Mouse (Mus musculus): ENCODE data around the gene Ascc1.

Ascc1 gene

DNA sequence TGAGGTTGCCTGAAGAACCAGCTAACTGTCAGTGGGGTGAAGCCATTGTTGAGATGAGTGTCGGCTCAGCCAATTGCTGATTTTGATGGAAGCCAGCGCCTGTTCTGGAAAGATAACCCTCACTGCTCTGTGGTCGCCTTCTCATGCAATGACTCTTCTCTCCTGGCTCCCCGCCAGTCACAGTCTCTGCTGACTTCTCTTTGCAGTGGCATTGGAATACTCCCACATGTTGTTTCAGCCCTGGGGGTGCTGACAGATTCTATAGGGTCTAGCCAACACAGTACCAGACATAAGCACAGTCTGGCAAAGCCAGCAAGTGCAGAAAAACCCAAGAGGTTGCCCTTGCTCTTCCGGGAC is 75.9 kb downstream of the Ascc1 start:
- no peak for DNase-seq (ENCODE audit: extremely low spot score)

DNA sequence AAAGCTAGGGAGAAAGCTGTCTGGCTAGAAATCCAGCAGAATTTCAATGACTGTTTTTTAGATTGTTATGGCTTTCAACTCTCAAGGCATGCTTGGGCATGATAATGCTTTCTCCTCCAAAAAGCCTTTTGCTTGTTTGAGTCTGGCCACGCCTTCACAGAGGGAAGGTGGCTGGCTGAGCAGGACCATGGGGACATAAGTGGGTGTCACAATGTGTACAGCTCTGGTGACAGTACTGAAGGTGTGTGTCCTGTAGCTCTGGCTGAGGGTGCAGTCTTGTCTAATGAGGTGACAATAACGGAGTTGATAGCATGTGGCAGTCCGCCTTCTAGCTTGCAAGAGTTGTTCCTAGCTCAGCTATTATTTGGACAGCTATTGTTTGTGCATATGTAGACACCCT is 77.6 kb downstream of the Ascc1 start:
- DNase-seq (ENCODE audit: extremely low spot score), result no peak

DNA sequence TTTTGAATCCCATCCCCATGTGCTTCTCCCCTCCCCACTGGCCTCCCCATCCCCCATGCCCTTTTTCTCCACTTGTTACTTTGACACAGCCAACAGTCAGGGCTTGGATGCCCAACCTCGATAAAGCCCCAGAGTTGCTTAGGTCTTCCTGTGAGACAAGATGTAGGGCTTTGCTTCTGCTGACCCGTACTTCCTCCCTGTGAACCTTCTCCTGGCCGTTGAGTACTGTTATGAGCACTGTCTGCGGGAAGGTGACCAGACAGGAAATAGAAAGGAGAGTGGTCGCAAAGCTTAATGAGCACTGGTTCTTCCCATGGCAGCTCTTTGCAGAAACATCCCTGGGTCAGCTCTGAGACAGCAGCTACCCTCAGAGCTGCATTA is 78.0 kb downstream of the Ascc1 start:
- peak; percentile 17 for DNase-seq (ENCODE audit: extremely low spot score)

DNA sequence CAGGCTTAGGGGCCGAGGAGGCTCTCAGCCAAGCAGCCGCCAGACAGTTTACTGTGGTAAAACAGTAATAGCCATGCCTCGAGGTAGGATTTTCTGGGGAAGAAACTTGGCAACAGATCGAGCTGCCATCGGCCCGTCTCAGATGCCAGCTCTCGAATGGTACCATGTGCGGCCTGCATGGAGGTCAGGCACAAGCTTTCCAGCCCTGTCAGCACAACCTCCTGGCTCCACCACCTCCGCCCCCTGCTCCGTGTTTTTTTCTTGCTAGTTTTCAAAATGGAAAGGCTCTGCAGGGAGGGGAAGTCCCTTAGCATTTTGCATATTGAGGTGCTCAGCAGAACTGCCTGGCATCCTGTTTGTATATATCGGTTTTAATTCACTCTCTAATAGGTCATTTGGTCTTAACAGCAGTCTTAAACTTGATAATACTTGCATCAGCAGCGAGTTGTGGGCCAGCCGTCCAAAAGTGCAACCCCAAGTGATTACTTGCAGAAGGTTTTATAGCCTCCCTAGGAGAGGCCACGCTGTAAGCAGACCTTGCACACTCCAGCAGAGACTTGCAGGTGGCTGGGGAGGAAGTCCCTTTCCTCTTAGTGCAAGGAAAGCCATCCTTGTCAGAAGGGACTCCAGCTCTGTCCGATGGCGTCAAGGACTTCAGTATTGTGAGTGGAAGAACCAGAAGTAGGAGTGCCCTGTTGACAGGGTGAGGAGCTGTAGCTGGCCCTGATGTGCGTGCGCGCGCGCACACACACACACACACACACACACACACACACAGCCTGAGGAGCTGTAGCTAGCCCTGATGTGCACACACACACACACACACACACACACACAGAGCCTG is 78.6 kb downstream of the Ascc1 start:
- DNase-seq (ENCODE audit: extremely low spot score), result no peak

DNA sequence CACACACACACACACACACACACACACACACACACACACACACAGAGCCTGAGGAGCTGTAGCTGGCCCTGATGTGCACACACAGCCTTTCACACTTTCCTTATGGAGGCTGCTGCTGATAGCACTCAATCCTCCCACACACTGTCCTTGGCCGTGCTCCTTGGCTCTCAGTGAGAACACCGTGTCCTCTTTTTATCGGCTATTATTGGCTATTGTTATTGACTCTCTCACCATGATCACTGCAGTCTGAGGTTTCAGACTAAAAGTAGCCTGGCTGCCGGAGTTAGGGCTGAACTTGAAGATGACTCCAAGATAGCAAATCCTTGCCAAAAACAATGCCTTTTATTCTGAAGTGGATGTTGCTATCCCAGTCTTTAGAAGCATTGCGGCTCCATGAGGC is 79.3 kb downstream of the Ascc1 start:
- DNase-seq (ENCODE audit: extremely low spot score), result no peak

DNA sequence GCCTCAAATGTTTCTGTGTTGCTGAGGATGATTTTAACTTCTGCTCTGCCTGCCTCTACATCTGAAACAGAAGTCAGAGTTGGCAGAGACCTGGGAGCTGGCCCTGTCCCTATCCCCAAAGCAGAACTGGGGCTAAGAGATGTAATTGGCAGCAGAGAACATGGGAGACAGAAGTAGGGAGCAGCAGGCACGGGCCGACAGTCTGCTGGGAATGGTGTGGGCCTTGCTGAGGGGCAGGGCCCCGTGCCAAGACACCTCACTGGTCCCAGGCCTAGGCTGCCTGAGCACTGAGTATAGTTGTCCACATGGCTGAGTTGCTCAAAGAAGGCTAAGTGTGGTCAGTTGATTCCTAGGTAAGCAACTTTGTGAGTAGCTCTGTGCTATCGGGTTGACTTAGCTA is 81.5 kb downstream of the Ascc1 start:
- no peak for DNase-seq (ENCODE audit: extremely low spot score)

DNA sequence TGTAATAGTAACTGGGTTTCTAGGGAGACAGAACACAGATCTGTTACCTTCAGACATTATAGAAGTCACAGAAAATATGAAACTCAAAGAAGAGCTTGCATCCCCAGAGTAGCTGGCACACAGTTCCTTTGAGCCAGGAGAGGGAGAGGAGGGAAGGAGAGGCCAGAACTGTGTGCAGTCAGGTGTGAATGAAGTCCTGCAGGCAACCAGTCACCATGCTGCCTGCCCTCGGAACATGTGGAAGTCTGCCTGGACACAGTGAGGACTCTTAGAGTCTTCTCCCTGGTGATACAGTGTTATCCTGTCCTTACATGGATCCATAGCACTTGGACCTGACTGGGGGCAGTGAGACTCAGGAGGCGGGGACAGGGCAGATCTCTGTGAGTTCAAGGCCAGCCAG is 89.7 kb downstream of the Ascc1 start:
- DNase-seq (ENCODE audit: extremely low spot score), result no peak

DNA sequence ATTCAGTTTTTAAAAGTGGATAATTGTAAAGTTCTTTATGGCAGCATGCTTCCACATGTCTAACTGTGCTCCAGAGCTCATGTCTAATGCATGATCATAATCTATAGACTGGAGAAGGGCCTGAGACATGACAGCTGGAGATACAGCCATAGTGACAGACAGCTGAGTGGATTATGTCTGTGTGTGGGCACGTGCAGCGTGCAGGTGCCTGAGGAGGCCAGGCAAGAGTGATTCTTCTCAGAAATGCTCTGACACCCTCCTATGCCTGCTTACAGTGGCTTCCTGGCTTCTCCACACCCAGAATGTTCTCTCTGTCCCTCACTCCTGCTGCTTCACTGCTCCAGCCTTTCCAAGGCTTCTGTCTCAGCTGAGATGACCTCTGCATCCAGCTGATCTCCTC is 91.1 kb downstream of the Ascc1 start:
- no peak for DNase-seq (ENCODE audit: extremely low spot score)

DNA sequence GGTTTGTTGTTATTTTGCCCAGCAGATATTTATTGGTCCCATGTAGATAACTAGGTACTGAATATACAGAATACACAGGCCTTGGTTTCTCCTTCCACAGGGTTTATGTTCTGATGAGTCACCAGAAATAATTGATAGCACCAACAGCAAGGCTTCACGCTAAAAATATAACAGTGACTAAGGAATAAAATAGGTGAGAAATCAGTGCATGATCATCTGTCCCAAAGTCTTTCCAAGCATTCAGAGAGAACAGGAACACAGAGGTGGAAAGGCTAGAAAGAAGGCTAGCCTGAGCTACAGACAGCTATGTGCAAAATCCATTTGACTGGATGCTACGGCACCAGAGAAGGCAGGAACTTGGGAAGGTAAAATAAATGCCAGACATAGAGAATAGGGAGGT is 93.0 kb downstream of the Ascc1 start:
- no peak for DNase-seq (ENCODE audit: extremely low spot score)

DNA sequence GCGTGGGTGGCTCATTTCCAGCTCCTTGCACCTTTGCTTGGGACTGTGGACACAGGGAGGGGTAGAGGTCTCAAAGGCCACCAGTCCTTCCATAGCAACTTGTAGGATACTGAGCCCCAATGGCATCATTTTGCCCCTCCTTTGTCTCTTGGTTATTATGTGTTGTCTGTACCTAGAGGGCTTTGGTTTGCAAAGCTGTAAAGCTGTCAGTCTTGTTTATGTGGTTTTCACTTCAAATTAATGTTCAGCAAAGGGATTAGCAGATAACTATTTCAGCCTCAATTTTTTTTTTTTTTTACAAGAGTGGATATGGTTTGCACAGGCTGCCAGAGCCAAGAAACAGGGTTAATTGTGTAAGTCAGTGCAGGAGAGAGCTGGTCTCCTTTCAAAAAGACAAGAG is 93.7 kb downstream of the Ascc1 start:
- DNase-seq (ENCODE audit: extremely low spot score), result no peak

DNA sequence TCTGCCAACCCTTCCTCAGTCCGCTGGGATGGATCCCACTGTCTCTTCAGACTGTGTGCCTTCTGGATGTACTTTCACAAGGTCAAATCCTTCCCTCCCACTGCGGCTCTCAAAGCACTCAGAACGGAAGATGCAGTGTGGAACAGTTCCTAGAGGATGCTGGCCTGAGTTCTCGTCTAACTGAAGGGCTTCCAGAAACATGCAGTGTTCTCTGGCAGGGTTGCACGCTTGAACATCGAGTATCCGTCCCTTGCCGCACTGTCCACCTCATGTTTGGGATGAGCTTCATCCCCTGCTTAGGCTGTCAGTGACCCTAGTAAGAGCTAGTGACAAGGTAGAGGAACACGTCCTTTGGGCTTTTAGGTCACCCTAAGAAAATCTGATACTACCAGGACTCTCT is 94.5 kb downstream of the Ascc1 start:
- no peak for DNase-seq (ENCODE audit: extremely low spot score)

DNA sequence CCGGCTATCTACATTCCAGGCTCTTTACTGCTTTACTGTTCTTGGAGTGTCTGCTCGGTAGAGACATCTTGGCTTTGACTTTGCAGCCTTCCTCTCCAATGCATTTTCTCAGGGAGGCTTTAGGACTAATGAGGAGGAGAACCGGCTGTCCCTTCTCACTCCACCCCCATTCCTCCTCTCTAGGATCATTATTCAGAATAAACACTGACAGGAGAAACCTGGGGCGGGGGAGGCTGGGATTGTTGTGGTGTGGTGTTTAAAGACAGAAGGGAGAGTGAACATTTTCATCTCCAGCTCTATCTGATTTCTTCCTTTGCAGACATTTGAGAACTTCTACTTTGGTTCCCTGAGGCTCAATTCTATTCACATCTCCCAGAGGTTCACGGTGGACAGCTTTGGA is 95.2 kb downstream of the Ascc1 start:
- no peak for DNase-seq (ENCODE audit: extremely low spot score)

DNA sequence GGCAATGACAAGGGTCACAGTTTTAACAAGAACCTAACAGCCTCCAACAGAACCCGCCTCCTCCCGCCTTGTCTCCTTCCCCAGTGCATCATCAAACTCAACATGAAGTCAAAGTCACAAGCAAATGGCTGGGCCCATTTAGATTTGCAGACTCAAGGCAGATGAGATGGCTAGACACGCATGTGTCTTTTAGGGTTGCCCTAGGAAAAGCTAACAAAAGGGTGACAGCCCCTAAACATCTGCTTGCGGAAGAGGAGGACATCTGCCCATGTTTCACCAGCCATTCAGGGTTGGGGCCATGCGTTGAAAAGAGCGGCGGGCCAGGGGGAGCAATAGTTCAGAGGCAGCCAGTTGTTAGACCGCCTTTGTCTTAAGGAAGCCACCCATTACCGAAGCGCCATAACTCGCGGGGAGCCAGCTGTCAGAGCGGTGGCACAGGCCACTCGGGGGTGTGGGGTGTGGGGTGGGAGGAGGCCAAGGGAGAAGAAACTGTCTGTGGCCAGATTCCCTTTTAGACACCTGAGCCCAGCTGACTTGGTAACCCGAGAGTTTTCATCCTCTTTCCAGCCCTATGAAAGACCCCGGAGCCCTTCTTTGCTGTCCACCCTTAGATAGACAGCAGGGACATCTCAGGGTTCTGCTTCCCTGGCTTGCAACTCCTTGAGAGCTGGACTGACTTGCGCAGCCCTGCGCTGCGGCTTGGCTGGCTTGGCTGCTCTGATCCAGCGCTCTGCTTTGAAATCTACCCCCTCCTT is 103.0 kb downstream of the Ascc1 start:
- DNase-seq (ENCODE audit: extremely low spot score), result peak; percentile 31

DNA sequence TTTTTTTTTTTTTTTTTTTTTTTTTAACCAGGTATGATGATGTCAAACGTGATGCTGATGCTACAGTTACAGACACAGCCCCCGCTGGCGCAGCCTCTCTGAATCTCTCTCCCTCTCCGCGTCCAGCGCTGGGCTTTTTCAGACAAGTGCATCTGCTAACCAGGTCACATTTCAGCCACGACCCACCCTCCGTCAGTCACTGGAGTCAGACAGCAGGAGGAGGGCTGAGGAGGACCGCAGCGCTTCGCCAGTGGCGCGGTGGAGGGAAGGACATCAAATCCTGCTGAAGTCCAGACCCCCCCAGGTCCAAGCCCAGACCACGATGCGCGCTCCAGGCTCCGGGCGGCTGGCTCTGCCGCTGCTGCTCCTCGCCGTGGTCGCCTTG is 103.5 kb downstream of the Ascc1 start, which contains the start of gene Spock2:
Gene Spock2 (plus strand): TSS at position 74 of the 385 bp plus-strand sequence.
- no peak for DNase-seq (ENCODE audit: extremely low spot score)

DNA sequence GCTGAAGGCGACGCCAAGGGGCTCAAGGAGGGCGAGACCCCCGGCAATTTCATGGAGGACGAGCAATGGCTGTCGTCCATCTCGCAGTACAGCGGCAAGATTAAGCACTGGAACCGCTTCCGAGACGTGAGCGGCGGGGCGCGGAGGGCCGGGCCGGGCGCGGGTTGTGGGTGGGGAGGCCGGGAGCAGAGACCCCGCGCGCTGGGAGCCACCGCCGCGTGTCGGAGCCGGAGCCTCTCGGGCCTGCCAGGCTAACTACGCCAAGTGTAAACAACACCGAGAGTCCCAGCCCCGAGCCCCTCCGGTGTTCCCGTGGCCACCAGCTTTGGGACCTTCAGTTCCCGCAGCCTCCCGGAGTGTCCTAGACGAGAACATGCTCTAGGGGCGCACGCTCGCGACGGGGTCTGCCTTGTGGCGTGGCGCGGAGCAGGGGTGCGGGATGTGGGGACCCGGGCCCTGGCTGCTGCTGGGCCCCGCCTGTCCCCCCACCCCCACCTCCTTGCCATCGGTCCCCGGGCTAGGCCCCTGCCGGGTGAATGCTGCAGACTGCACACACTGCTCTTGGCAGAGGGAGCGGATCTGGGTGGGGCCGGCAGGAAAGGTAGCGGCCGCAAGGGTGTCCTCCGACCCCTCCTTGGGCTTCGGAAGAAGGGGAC is 104.1 kb downstream of the Ascc1 start:
- DNase-seq (ENCODE audit: extremely low spot score), result peak; percentile 66

DNA sequence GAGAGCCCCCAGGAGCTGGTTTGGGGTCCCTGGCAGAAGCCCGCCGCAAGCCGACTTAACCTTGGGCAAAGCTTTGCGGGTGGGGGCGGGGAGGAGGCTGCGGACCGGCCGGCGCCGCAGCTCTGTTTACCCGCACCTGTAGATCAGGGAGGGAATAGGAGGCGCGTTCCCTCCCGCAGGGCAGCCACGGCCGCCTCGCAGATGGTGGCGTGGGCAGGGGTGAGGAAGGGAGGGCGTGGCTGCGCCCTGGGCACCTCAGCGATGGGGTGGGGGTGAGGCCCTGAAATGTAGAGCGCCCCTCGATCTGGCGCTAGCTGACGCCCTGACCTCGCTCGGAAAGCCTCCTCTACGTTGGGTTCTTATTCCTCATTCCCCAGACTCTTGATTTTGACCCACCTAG is 104.8 kb downstream of the Ascc1 start:
- DNase-seq (ENCODE audit: extremely low spot score), result no peak

DNA sequence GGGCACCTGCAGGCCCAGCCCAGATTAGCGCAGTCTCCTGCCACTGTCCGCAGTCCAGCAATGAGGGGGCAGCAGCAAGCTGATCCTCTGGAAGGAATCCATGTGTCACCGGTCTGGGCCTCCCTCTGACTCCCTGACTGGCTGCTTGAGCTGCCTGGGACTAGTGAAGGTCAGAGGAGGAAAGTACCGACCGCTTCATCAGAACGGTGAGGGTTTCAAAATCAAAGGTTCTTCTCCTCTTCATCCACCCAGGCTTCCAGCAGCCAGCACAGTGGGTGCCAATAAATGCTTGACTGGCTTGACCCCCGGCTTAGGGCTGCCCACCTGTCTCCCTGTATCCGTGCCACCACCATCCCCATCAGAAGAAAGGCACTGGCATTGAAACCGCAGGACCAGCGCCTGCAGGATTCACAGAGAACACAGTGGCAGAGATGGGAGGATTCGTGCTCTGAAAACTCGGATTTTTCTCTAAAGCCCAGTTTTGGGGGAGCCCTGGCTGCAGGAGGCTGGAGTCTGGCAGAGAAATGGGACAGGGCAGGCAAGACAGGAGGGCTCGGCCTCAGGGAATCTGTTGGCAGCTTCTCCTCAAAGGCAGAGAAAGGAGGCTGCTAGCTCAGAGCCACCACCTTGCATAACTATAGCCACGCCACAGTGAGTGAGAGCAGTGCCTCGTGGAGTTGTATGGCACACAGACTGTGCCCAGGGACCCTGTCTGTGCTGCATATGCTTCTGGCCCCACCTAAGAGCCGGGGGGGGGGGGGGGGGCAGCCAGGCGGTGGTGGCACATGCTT is 105.9 kb downstream of the Ascc1 start:
- DNase-seq (ENCODE audit: extremely low spot score), result no peak

DNA sequence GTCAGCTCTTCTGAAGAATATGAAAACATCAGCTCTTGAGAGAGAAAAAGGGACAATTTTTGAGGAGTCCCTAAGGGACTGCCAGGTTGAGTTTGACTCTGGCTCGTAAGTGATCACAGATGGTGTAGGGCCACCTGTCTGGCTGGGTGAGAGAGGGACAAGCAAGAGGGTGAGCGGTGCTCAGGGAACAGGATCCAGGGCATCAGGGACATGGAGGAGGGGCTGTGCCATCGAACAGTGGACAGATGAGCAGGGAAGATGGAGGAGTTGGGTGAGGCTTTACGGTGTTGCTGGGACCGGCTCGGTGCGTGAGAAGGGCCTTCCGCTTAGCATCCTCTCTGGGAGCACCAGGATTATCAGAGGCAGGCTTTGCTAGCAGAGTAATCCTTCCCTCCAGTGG is 106.7 kb downstream of the Ascc1 start:
- DNase-seq (ENCODE audit: extremely low spot score), result no peak

DNA sequence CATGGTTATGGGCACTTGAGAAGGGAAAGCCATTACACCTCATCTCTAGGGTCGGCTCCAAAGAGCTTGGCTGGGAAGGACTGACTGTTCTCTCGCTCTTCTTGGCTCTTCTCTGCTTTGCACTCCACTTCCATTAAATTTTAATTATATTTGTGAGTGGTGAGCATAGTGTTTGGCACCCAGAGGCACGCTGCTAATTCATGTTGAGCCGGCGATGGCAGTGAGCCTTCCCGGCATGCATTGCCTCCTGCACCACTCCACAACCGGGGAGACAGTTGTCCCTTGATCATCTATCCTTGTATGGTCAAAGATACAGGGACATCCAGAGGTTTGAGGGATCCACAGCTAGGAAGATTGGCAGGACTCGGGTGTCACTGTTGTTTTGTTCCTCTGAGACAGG is 107.4 kb downstream of the Ascc1 start:
- no peak for DNase-seq (ENCODE audit: extremely low spot score)

DNA sequence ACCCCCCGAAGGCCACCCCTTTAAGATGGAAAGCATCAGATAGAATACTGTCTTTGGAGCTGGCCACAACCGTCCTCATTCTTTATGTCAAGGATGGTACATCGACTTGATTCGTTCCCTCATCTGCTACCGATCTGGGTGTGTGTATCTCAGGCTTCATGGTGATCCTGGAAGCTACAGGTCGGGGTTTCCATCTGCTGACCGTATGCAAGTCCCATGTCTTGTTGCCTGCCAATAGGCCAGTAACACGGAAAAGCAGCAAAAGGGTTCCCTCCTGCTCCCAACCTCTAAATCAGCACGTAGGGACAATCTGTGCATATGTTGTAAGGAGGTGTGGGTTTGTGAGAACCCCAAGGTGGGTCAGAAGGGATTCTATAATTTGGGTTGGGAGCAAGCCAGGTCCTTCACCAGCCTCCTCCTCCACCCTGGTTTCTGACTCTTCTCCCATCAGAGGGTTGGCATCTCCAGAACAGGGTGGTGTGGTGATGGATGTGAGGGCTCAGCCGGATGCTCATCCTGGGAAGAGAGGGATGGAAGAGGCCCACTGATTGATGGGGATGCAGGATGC is 108.4 kb downstream of the Ascc1 start:
- no peak for DNase-seq (ENCODE audit: extremely low spot score)

DNA sequence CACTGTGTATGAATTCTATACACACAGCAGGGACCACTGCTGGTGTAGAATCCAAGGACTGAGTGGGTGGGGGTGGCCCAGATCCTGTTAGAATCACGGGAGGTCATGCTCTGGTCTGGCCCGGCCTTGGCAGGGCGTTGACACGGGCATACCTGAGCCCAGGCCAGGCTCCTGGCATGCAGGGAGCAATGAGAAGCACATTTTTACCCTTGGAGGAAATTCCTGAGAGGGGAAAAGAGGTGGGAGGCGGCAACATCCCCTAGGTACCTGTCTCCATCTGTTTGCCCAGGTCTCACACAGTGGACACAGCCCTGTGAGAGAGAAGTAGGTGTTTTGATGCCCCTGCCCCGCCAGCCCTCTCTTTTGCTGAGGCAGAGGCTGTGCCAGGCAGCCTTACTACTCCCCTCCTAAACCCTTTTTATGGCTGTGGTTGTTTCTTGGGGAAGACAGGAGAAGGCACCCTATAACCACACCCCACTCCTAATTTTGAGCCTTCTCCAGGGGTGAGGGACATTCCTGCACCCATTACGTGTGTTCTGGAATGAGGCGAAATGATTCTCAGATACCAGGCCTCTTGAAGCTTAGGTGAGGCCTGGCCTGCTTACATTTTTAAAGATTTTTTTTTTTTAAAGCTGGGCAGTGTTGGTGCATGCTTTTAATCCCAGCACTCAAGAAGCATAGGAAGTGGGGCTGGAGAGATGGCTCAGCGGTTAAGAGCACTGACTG is 111.5 kb downstream of the Ascc1 start:
- DNase-seq (ENCODE audit: extremely low spot score), result no peak

Measured in embryo, embryonic 9.5 days (tissue).